Mouse (Mus musculus): Measurements from ENCODE around the gene Eid3.

GRCm38 (mm10) chr10:82849686-82850353, 16.6 kb upstream of the Eid3 start:
- TF ChIP-seq CTCF (IDR thresholded peaks at IDR 0.05; ENCODE audit: extremely low read depth, insufficient read depth, low read length) (no peak), POLR2A (IDR thresholded peaks at IDR 0.05; ENCODE audit: extremely low read depth, insufficient read depth, low read length) (no peak)

All from cortical plate, adult 2 months (tissue).